Mouse (Mus musculus) kidney, adult 2 months (tissue): ENCODE measurements at regions not wholly inside any gene's neighbourhood (a gene's known extent, or its start where the extent isn't known, plus 50 kb on each side); places are given as distances from the start of the nearest gene placed in this dataset.

Source experiments
- CTCF ChIP-seq: fragments of 200-500 bp; conservative IDR thresholded peaks from 2 replicates; pipeline ENCODE4 v1.5.1; 2011; ENCODE audit warnings: low read depth, mild to moderate bottlenecking, control low read depth, low read length, moderate library complexity, mixed read lengths; ENCODE audit not compliant: insufficient read depth, insufficient read length
- POLR2A ChIP-seq: fragments of 200-500 bp; IDR thresholded peaks from one replicate; pipeline ENCODE4 v1.6.1; 2011; ENCODE audit warnings: low read depth, low read length, control low read depth

DNA sequence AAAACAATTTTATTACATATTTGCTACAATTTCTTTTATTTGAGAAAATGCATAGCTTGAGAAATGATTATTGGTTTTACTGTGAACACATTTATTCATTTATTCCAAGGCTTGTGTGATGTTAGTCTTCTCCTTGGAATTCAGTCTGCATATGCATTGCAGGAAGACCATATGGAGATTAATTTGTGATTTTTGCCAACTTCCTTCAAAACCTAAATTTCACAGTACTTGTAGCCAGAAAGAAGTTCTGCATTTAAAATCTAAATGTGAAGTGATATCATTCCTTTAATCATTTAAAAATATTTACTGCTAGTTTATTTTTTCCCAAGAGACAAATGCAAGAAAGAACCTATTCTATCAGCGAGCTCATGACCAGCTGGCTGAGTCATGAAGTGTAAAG lies 1028.1 kb upstream of the Lrrtm3 start:
- TF ChIP-seq CTCF: no peak
- no peak for TF ChIP-seq POLR2A
